Mouse (Mus musculus): ENCODE results near the gene Vmn2r24. TPM values are rescaled to one million over a fixed set of nuclear protein-coding genes. Genes with fewer than 3 reads are reported as not detected.
"Not testable (repeated sequence)": the region's sequence is repeated elsewhere in the genome, so short reads cannot be mapped to it uniquely, and the experiment has no call there.

Gene Vmn2r24
- not detected in 2 replicates for polyA plus RNA-seq (2016; fragmentation: Nextera tagmentation; extraction: Ambion mirVana)

- no peaks in the 10 kb centered on the region for H3K27me3 ChIP-seq (ENCODE audit: insufficient read depth, poor library complexity, severe bottlenecking)
- H3K36me3 ChIP-seq: no peaks in the 10 kb centered on the region
- H3K9me3 ChIP-seq: no peaks in the 10 kb centered on the region
- no peak within 1 kb of the TSS for H3K4me3 ChIP-seq
- H3K27ac ChIP-seq: no peak within 1 kb of the TSS
- no peak for DNase-seq (ENCODE audit: low spot score)
- H3K4me1 ChIP-seq: no peaks in the 10 kb centered on the region
- 71% methylated on average over 1 of the region's 1 CpGs for WGBS
Observed at GRCm38 (mm10) chr6:123778579-123778978, at the start of gene Vmn2r24. TSS of gene Vmn2r24 (plus strand) at chr6:123778879.

DNA sequence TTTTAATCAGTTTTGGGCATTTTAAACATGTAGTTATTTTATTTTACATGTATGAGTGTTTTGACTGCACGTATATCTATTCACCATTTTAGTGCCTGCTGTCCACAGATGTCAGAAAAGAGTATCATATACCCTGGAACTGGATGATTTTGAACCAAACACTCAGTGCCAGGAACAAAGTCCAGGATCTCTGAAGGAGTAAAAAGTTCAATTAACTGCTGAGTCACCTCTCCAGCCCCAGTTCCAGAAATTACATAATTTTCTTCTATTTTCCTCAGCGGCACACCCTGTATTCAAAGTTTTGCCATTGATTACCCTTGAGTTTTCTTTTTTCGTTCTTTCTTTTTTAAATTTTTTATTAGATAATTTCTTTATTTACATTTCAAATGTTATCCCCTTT is 8.6 kb upstream of the Vmn2r24 start:
- 81% methylated on average over 3 of the region's 3 CpGs for WGBS
- H3K9me3 ChIP-seq: no peaks in the 10 kb centered on the region

DNA sequence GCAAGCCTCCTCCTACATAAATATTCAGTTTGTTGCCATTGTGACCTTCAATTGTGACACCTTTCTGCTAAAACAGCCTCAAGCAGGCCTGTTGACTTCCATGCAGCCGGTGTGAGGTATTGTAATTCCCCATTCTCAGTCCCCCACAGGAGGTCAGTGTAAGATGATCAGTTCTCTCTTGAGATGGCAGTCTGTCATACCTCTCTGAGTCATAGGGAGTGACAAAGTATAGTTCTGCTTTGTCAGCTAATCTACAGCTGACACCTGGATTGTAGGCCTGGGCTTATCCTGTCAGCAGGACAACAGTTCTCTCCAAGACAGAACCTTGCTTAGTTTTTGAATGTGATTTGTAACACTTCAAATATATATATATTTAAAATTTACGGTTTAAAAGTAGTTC is 6.2 kb downstream of the Vmn2r24 start:
- DNase-seq (ENCODE audit: low spot score): no peak
- H3K27ac ChIP-seq: no peak overlapping the region
- WGBS: 59% methylated on average over 2 of the region's 2 CpGs
- no peaks in the 10 kb centered on the region for H3K36me3 ChIP-seq
- H3K4me1 ChIP-seq: no peaks in the 10 kb centered on the region
- no peaks in the 10 kb centered on the region for H3K27me3 ChIP-seq (ENCODE audit: insufficient read depth, poor library complexity, severe bottlenecking)
- H3K9me3 ChIP-seq: no peaks in the 10 kb centered on the region
- H3K4me3 ChIP-seq: no peak overlapping the region

More for the DNA sequence above, 8.6 kb upstream of the Vmn2r24 start:
- H3K36me3 ChIP-seq: no peaks in the 10 kb centered on the region
- H3K27ac ChIP-seq: no peak overlapping the region
- H3K27me3 ChIP-seq (ENCODE audit: insufficient read depth, poor library complexity, severe bottlenecking): no peaks in the 10 kb centered on the region
- H3K4me1 ChIP-seq: no peaks in the 10 kb centered on the region
- no peak overlapping the region for H3K4me3 ChIP-seq
- no peak for DNase-seq (ENCODE audit: low spot score)

DNA sequence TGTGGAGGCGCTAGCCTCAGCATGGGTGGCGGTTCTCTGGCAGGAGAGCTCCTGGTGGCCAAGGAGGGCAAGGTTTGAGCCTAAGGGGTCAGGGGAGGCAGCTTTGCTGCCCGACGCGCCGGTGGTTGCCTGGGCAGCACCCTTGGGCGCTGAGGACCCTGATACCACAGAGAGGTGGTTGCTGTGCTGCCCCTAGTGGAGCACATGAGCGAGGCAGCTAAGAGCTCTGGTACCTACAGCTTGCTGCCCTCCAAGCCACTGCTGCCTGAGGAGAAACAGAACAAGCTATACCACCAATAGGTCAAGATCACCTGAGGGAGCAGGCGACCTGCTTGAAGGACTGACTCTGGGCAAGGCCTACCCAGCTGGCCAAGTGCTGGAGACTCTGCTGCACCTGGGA is 15.1 kb downstream of the Vmn2r24 start:
- DNase-seq (ENCODE audit: low spot score): no peak
- no peak overlapping the region for H3K27ac ChIP-seq
- 18% methylated on average over 9 of the region's 9 CpGs for WGBS
- H3K9me3 ChIP-seq: no peaks in the 10 kb centered on the region
- no peak overlapping the region for H3K4me3 ChIP-seq
- no peaks in the 10 kb centered on the region for H3K27me3 ChIP-seq (ENCODE audit: insufficient read depth, poor library complexity, severe bottlenecking)
- no peaks in the 10 kb centered on the region for H3K4me1 ChIP-seq
- H3K36me3 ChIP-seq: no peaks in the 10 kb centered on the region

GRCm38 (mm10) chr6:123810291-123810690 is 31.6 kb downstream of the Vmn2r24 start:
- not testable (repeated sequence) for DNase-seq (ENCODE audit: low spot score); H3K27me3 ChIP-seq (ENCODE audit: insufficient read depth, poor library complexity, severe bottlenecking); H3K4me3 ChIP-seq; H3K27ac ChIP-seq; H3K4me1 ChIP-seq; H3K36me3 ChIP-seq; H3K9me3 ChIP-seq

DNA sequence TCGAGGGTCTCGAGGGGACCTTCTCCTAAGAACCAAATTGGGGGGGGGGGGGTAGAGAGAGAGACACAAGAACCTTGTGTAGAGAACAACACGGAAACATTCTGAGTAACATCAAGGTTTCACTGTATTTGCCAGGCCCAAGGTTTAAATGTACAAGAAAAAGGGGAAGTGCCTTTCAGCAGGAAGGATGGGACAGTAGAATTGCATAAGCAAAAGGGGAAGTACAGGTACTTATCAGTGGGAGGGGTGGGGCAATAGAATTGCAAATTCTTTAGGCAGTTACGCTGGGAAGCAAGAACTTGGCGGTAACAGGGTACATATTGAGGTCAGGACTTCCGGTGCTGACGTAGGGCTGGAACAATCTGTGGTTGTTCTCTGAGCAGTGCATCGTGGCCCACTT is 41.3 kb downstream of the Vmn2r24 start:
- H3K4me1 ChIP-seq: no peaks in the 10 kb centered on the region
- no peak for DNase-seq (ENCODE audit: low spot score)
- H3K9me3 ChIP-seq: no peaks in the 10 kb centered on the region
- H3K27me3 ChIP-seq (ENCODE audit: insufficient read depth, poor library complexity, severe bottlenecking): no peaks in the 10 kb centered on the region
- 85% methylated on average over 8 of the region's 8 CpGs for WGBS
- no peak overlapping the region for H3K27ac ChIP-seq
- no peak overlapping the region for H3K4me3 ChIP-seq
- no peaks in the 10 kb centered on the region for H3K36me3 ChIP-seq

DNA sequence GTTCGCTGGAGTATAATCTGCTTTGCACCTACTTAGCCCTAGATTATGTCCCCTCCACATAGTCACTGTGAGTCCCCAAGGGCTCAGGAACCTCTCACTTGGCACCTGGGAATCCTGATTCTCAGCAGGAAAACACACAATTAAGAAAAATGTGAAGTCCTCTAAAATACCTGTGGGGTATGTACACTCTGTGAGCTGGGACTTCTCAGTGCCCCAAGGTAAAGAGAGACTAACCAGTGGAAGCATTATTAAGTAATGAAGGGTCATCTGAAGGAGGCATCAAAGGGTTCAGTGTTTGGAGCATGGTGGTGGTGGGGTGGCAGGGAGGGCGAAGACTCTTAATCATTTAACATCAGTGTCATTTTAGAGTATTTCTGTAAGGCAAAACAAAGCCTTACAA is 74.7 kb downstream of the Vmn2r24 start, which contains the start of gene Vmn2r25:
Gene Vmn2r25 (minus strand): TSS at position 101 of the 400 bp plus-strand sequence.
- 57% methylated on average over 2 of the region's 2 CpGs for WGBS
- not testable (repeated sequence) for H3K9me3 ChIP-seq; H3K27me3 ChIP-seq (ENCODE audit: insufficient read depth, poor library complexity, severe bottlenecking)

More for the DNA sequence above, 74.7 kb downstream of the Vmn2r24 start, which contains the start of gene Vmn2r25:
- not testable (repeated sequence) for H3K27ac ChIP-seq; DNase-seq (ENCODE audit: low spot score); H3K4me1 ChIP-seq; H3K36me3 ChIP-seq; H3K4me3 ChIP-seq

Other genes starting within 250 kb of the Vmn2r24 start
- gene Vmn2r21, start 245.5 kb upstream of the Vmn2r24 start, polyA plus RNA-seq (2016; fragmentation: Nextera tagmentation; extraction: Ambion mirVana): not detected in 2 replicates
- gene Vmn2r22, start 128.2 kb upstream of the Vmn2r24 start, polyA plus RNA-seq (2016; fragmentation: Nextera tagmentation; extraction: Ambion mirVana): not detected in 2 replicates
- gene Vmn2r23, start 76.2 kb upstream of the Vmn2r24 start, polyA plus RNA-seq (2016; fragmentation: Nextera tagmentation; extraction: Ambion mirVana): not detected in 2 replicates
- gene Vmn2r25, start 74.6 kb downstream of the Vmn2r24 start, polyA plus RNA-seq (2016; fragmentation: Nextera tagmentation; extraction: Ambion mirVana): not detected in 2 replicates
- gene Vmn2r26, start 245.7 kb downstream of the Vmn2r24 start, polyA plus RNA-seq (2016; fragmentation: Nextera tagmentation; extraction: Ambion mirVana): not detected in 2 replicates